Mouse (Mus musculus) forebrain, embryonic 14.5 days (tissue): Measurements from ENCODE around the gene Nop56. TPM values are rescaled to one million over a fixed set of nuclear protein-coding genes. Genes with fewer than 3 reads are reported as not detected.

Experiments
- ATAC-seq: fragments of 200-750 bp; cut with Nextera tagmentation; 2 replicates; pipeline ENCODE4 v1.8.0; 2017; ENCODE audit warnings: mild to moderate bottlenecking, moderate library complexity
- DNase-seq: peaks from one replicate; pipeline ENCODE4 v3.0.0-alpha.2; 2015; ENCODE audit warnings: low spot score
- H3K27ac ChIP-seq: fragments of 300-500 bp; sonication (generic); 2 replicates; pipeline ENCODE4 v1.5.1; 2014; ENCODE audit warnings: low read depth, mild to moderate bottlenecking, control low read depth, low read length, moderate library complexity
- H3K27me3 ChIP-seq: fragments of 300-500 bp; sonication (generic); replicated peaks from 2 replicates; pipeline ENCODE4 v1.6.1; 2014; ENCODE audit warnings: low read length, control low read depth, mixed read lengths; ENCODE audit not compliant: control insufficient read depth, insufficient read depth
- H3K36me3 ChIP-seq: fragments of 300-500 bp; sonication (generic); 2 replicates; pipeline ENCODE4 v1.6.1; 2014; ENCODE audit warnings: low read length, control low read depth; ENCODE audit not compliant: control insufficient read depth, insufficient read depth
- H3K4me1 ChIP-seq: fragments of 300-500 bp; sonication (generic); 2 replicates; pipeline ENCODE4 v1.6.1; 2014; ENCODE audit warnings: antibody characterized with exemption, low read length, control low read depth; ENCODE audit not compliant: control insufficient read depth, insufficient read depth
- H3K4me2 ChIP-seq: fragments of 300-500 bp; sonication (generic); 2 replicates; pipeline ENCODE4 v1.6.1; 2014; ENCODE audit warnings: mild to moderate bottlenecking, control low read depth, low read length
- H3K4me3 ChIP-seq: fragments of 300-500 bp; sonication (generic); 2 replicates; pipeline ENCODE4 v1.5.1; 2014; ENCODE audit warnings: low read depth, low read length, control low read depth
- H3K9ac ChIP-seq: fragments of 300-500 bp; sonication (generic); 2 replicates; pipeline ENCODE4 v1.6.1; 2014; ENCODE audit warnings: mild to moderate bottlenecking, low read length, control low read depth, moderate library complexity
- H3K9me3 ChIP-seq: fragments of 300-500 bp; sonication (generic); replicated peaks from 2 replicates; pipeline ENCODE4 v1.6.1; 2016; ENCODE audit warnings: low read length, control low read depth, mixed read lengths; ENCODE audit not compliant: control insufficient read depth
- WGBS: fragments of 180-500 bp; shearing (Covaris S2); extraction: QIAGEN DNeasy Blood & Tissue Kit; methylation state at CpG from one replicate; pipeline ENCODE4 v1.1.7; 2014; 5-methylcytosine and 5-hydroxymethylcytosine counted together
- polyA plus RNA-seq: library from polyadenylated mRNA; unstranded; fragments of >200 nt; fragmentation: Nextera tagmentation; extraction: Ambion mirVana; gene quantifications from 2 replicates; pipeline ENCODE4 v1.2.1, GENCODE M21; 2014

Nop56 gene
- polyA plus RNA-seq, 1 experiment from 2014 or later, result 265 TPM

DNA sequence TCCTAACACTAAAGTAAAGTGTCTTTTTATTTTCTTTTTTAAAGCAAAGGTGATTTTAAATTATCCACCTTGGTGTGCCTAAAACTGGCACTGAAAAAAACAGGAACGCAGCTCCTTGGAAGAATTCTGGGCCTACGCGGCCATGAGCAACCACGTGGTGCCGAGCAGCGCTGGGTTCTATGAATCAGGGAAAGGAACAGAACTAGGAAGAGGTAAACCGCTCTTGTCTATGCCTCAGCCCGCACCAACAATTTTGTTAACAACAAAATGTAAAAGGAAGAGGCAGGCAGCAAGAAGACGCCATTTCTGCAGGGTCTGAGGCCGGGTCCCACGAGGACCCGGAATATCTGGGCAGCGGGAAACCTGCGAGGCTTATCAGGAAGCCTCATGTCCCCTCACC is 498 bp upstream of the Nop56 start:
- peak; percentile 38 for ATAC-seq
- Histone ChIP-seq H3K27ac (peak overlapping the region; percentile 85), H3K9me3 (no peaks in the 10 kb centered on the region), H3K4me3 (peak overlapping the region; percentile 73), H3K4me1 (peaks cover 7% of the 10 kb centered on the region), H3K36me3 (peaks cover 34% of the 10 kb centered on the region), H3K27me3 (no peaks in the 10 kb centered on the region), H3K9ac (peak overlapping the region; percentile 91), H3K4me2 (peak overlapping the region; percentile 90)
- no peak for DNase-seq
- WGBS, result 2% methylated on average over 14 of the region's 14 CpGs

- H3K4me1 ChIP-seq, result peaks cover 7% of the 10 kb centered on the region
- H3K9me3 ChIP-seq, result no peaks in the 10 kb centered on the region
- ATAC-seq, result no peak
- peaks cover 42% of the 10 kb centered on the region for H3K36me3 ChIP-seq
- DNase-seq, result no peak
- no peaks in the 10 kb centered on the region for H3K27me3 ChIP-seq
- peak overlapping the region; percentile 89 for H3K27ac ChIP-seq
- 4% methylated on average over 10 of the region's 10 CpGs for WGBS
- H3K4me3 ChIP-seq, result peak overlapping the region; percentile 73
- H3K4me2 ChIP-seq, result peak overlapping the region; percentile 90
- H3K9ac ChIP-seq, result peak overlapping the region; percentile 79
These were observed 632 bp downstream of the Nop56 start for GRCm38 (mm10) chr2:130274862-130275261.

GRCm38 (mm10) chr2:130275649-130276048 is 1.4 kb downstream of the Nop56 start:
- Histone ChIP-seq H3K9ac (peak overlapping the region; percentile 79), H3K36me3 (peaks cover 50% of the 10 kb centered on the region), H3K27ac (no peak overlapping the region), H3K27me3 (no peaks in the 10 kb centered on the region), H3K4me1 (peaks cover 7% of the 10 kb centered on the region), H3K9me3 (no peaks in the 10 kb centered on the region), H3K4me2 (peak overlapping the region; percentile 90), H3K4me3 (peak overlapping the region; percentile 73)
- ATAC-seq, result no peak
- peak; percentile 55 for DNase-seq
- 35% methylated on average over 6 of the region's 6 CpGs for WGBS

DNA sequence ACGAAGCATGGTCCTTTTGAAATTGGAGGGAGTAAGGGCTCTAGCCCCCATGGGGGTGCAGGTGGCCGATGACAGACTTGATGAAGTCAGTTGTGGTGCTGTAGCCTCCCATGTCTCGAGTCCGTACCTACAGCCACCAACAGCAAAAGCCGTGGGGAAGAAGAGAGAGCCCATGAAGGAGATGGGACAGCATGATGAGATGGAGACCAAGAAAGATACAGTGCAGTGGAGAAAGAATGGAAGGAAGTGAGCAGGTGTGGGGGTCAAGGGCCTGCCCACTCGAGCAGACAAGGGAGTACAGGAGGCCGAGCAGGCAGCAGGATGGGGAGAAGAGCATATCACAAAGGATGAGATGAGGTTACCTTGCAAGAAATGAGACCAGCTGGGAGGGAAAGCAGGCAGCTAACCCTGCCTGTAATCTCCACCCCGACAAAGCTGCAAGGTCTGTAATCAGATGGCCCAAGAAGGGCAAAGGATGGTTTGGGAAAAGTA is 5.4 kb downstream of the Nop56 start:
- Histone ChIP-seq H3K4me3 (no peak overlapping the region), H3K9me3 (no peaks in the 10 kb centered on the region), H3K27ac (no peak overlapping the region), H3K4me2 (no peak overlapping the region), H3K27me3 (no peaks in the 10 kb centered on the region), H3K4me1 (peaks cover 8% of the 10 kb centered on the region; the same call in 1 of the 2 replicates), H3K9ac (no peak overlapping the region), H3K36me3 (peaks cover 65% of the 10 kb centered on the region)
- ATAC-seq (no peak), DNase-seq (no peak)
- WGBS, result 32% methylated on average over 8 of the region's 8 CpGs

DNA sequence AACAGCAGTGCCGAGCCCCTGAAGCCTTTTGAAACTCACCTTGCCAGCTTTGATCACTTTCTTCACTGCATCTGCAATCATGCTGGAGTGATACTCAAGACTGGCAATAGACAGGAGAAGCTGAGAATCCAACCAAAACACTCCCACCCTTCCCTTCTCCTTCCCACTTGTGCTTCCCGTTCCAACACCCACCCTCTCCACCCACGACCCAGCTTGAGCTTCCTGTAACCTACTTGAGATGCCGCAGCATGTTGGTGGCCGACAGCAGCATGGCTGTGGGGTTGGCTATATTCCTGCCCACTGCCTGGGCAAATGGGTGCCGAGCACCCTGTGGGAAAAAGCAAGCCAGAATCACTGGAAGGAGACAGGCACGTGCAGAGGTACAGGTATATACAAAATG is 6.0 kb downstream of the Nop56 start:
- Histone ChIP-seq H3K36me3 (peaks cover 65% of the 10 kb centered on the region), H3K4me3 (no peak overlapping the region), H3K4me1 (peaks cover 8% of the 10 kb centered on the region; the same call in 1 of the 2 replicates), H3K27ac (no peak overlapping the region), H3K9ac (no peak overlapping the region), H3K9me3 (no peaks in the 10 kb centered on the region), H3K27me3 (no peaks in the 10 kb centered on the region), H3K4me2 (no peak overlapping the region)
- WGBS, result 60% methylated on average over 7 of the region's 7 CpGs
- DNase-seq (no peak), ATAC-seq (no peak)

DNA sequence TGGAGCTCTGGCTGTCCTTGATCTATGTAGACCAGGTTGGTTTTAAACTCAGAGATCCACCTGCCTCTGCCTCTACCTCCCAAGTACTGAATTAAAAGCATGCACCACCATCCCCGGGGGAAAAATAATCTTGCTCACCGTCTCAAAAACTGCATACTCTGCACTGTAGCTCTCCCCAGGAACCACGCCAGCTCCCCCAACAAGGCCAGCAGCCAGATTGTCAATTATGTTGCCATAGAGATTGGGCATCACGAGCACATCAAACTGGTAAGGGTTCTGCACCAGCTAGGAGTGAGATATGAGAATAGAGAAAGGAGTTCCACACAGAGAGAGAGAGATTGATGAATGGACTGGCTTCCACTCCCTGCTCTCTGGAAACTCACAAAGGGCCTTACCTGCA is 6.6 kb downstream of the Nop56 start:
- no peak overlapping the region for H3K4me3 ChIP-seq
- no peaks in the 10 kb centered on the region for H3K27me3 ChIP-seq
- no peak overlapping the region for H3K4me2 ChIP-seq
- DNase-seq (peak; percentile 38), ATAC-seq (no peak)
- H3K9me3 ChIP-seq, result no peaks in the 10 kb centered on the region
- H3K36me3 ChIP-seq, result peaks cover 61% of the 10 kb centered on the region
- 59% methylated on average over 4 of the region's 4 CpGs for WGBS
- H3K27ac ChIP-seq, result no peak overlapping the region
- peaks cover 3% of the 10 kb centered on the region; the same call in 1 of the 2 replicates for H3K4me1 ChIP-seq
- H3K9ac ChIP-seq, result no peak overlapping the region

- DNase-seq, result peak; percentile 92
- H3K27me3 ChIP-seq, result no peaks in the 10 kb centered on the region
- H3K36me3 ChIP-seq, result peaks cover 31% of the 10 kb centered on the region
- peak; percentile 93 for ATAC-seq
- H3K9me3 ChIP-seq, result no peaks in the 10 kb centered on the region
- peak within 1 kb of the TSS; percentile 95 for H3K4me2 ChIP-seq
- under 1% methylated on average over 51 of the region's 51 CpGs for WGBS
- H3K4me1 ChIP-seq, result peaks cover 3% of the 10 kb centered on the region; the same call in 1 of the 2 replicates
- peak within 1 kb of the TSS; percentile 83 for H3K9ac ChIP-seq
- H3K4me3 ChIP-seq, result peak within 1 kb of the TSS; percentile 75
- H3K27ac ChIP-seq, result peak within 1 kb of the TSS; percentile 6; the same call in 1 of the 2 replicates
These were observed 9.8 kb downstream of the Nop56 start, which contains the start of gene Idh3b for GRCm38 (mm10) chr2:130283854-130284654. Gene Idh3b (minus strand): TSS chr2:130284547.

DNA sequence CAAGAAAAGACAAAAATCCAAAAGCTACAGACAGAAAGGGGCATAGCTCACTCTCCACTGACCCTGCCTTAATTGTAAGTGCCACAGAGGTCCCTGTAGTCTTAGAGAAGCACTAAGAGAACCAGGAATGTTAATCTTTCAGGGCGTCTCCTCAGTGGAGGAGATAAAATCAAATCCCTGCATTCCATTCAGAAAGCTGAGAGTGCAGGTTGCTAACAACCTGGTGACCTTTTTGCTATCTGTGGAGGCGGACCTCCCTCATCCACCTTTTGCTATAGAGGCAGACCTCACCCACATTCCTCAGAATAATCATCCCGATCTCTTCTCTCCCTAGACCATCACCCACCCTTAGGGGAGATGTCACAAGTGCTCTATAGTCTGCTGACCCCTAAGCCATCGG is 14.9 kb downstream of the Nop56 start:
- Histone ChIP-seq H3K27ac (no peak overlapping the region), H3K4me2 (no peak overlapping the region), H3K9ac (no peak overlapping the region), H3K4me3 (no peak overlapping the region), H3K36me3 (no peaks in the 10 kb centered on the region), H3K27me3 (no peaks in the 10 kb centered on the region), H3K9me3 (no peaks in the 10 kb centered on the region), H3K4me1 (no peaks in the 10 kb centered on the region)
- ATAC-seq (no peak), DNase-seq (no peak)
- 69% methylated on average over 4 of the region's 4 CpGs for WGBS

- Histone ChIP-seq H3K4me1 (peaks cover 5% of the 10 kb centered on the region), H3K9me3 (no peaks in the 10 kb centered on the region), H3K4me3 (no peak overlapping the region), H3K36me3 (no peaks in the 10 kb centered on the region), H3K4me2 (no peak overlapping the region), H3K9ac (no peak overlapping the region), H3K27ac (no peak overlapping the region), H3K27me3 (no peaks in the 10 kb centered on the region)
- ATAC-seq, result peak; percentile 30; the same call in 1 of the 2 replicates
- 20% methylated on average over 8 of the region's 8 CpGs for WGBS
- DNase-seq, result peak; percentile 92
These were observed 17.2 kb downstream of the Nop56 start for GRCm38 (mm10) chr2:130291434-130291833.
